Mouse (Mus musculus): ENCODE measurements around the gene Cfap157.

DNA sequence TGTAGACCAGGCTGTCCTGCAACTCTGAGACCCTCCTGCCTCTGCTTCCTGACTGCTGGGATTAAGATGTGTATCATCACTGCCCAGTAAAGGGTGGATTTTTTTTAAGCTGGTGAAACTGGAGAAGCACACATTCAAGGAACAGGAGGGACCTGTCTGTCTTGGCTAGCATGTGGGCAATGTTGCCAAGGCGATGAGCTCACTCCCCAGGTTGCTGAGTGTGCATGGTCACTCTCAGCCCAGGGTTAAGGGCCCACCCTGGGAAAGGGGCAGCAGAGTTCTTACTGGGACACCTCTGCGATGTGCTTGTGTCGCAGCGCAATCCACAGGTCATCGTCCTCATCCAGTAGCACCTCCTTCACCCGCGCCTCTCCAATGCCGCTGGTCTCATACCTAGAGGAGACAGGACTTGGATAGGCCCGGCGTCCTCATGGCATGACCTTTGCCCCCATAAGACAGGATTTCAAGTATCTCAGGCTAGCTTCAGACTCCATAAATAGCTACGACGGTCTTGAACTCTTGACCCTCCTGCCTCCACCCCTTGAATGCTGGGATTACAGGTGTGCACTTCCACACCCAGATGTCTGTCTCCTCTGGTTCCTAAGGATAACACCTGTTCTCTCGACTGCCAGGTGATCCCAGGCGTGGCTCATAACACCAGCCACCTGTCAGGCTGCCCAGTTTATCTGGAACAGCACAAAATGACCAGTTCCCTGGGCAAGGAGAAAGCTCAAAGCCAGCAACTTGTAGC, 24.8 kb upstream of the Cfap157 start:
- no peak for TF ChIP-seq FLI1 (IDR thresholded peaks at IDR 0.05; ENCODE audit: low read length)
- no peak for TF ChIP-seq GATA1 (IDR thresholded peaks at IDR 0.05; ENCODE audit: borderline replicate concordance, low read length)

Data from megakaryocyte, embryonic 14.5 days (primary cell).